Mouse (Mus musculus) MEL (cell line): ENCODE data around the gene 1700001C02Rik. TPM values are rescaled to one million over a fixed set of nuclear protein-coding genes. Genes with fewer than 3 reads are reported as not detected.

Source experiments
- DNase-seq: peaks from one replicate; pipeline ENCODE4 v3.0.0; 2011; ENCODE audit warnings: low read depth, low spot score
- H3K27ac ChIP-seq: 2 replicates; pipeline ENCODE4 v1.5.1; 2012; ENCODE audit warnings: low read depth, mild to moderate bottlenecking, control low read depth, low read length, moderate library complexity; ENCODE audit not compliant: control insufficient read depth
- H3K27me3 ChIP-seq, 2 experiments: fragments of 150-350 bp in 1 of 2; sonication (generic) in 1 of 2; 2 replicates each; pipeline ENCODE4 v1.6.1; 2012; ENCODE audit warnings: low read length in 2 of 2, mild to moderate bottlenecking in 2 of 2, improper control_type of control experiment in 1 of 2, moderate library complexity in 1 of 2; ENCODE audit not compliant: insufficient read depth in 2 of 2, control insufficient read depth in 1 of 2
- H3K36me3 ChIP-seq, 2 experiments: 2 replicates each; pipeline ENCODE4 v1.6.1; 2012 to 2014; ENCODE audit warnings: low read length in 2 of 2, improper control_type of control experiment in 1 of 2, inconsistent platforms in 1 of 2, mild to moderate bottlenecking in 1 of 2; ENCODE audit not compliant: insufficient read depth in 2 of 2, control insufficient read depth in 1 of 2
- H3K4me1 ChIP-seq, 2 experiments: fragments of 150-350 bp in 1 of 2; sonication (generic) in 1 of 2; 2 replicates each; pipeline ENCODE4 v1.6.1; 2012; ENCODE audit warnings: low read length in 2 of 2, improper control_type of control experiment in 1 of 2, mild to moderate bottlenecking in 1 of 2; ENCODE audit not compliant: insufficient read depth in 2 of 2, control insufficient read depth in 1 of 2
- H3K4me3 ChIP-seq, 2 experiments: fragments of 150-350 bp in 1 of 2; sonication (generic) in 1 of 2; 2 replicates each; pipeline ENCODE4 v1.5.1; 2012; ENCODE audit warnings: low read depth in 2 of 2, low read length in 2 of 2, mild to moderate bottlenecking in 2 of 2, moderate library complexity in 2 of 2, control low read depth in 1 of 2, improper control_type of control experiment in 1 of 2; ENCODE audit not compliant: control insufficient read depth in 1 of 2, insufficient read depth in 1 of 2
- H3K79me2 ChIP-seq: 2 replicates; pipeline ENCODE4 v1.6.1; 2012; ENCODE audit warnings: mild to moderate bottlenecking, low read length, moderate library complexity; ENCODE audit not compliant: control insufficient read depth, poor library complexity, insufficient read depth
- H3K9ac ChIP-seq: 2 replicates; pipeline ENCODE4 v1.6.1; 2012; ENCODE audit warnings: low read depth, mild to moderate bottlenecking, control low read depth, low read length, moderate library complexity; ENCODE audit not compliant: control insufficient read depth, poor library complexity, severe bottlenecking
- H3K9me3 ChIP-seq: fragments of 150-350 bp; sonication (generic); replicated peaks from 2 replicates; pipeline ENCODE4 v1.6.1; 2012; ENCODE audit warnings: mild to moderate bottlenecking, low read length, improper control_type of control experiment, moderate library complexity; ENCODE audit not compliant: insufficient read depth
- BHLHE40 ChIP-seq: IDR thresholded peaks from 2 replicates; pipeline ENCODE4 v1.6.1; 2012; ENCODE audit warnings: low read depth, mild to moderate bottlenecking, inconsistent platforms, low read length, improper control_type of control experiment, borderline replicate concordance
- CHD1 ChIP-seq: IDR thresholded peaks from 2 replicates; pipeline ENCODE4 v1.6.1; 2012; ENCODE audit warnings: low read depth, mild to moderate bottlenecking, inconsistent platforms, low read length, improper control_type of control experiment
- CHD2 ChIP-seq: IDR thresholded peaks from 2 replicates; pipeline ENCODE4 v1.6.1; 2011; ENCODE audit warnings: low read length, improper control_type of control experiment
- CTCF ChIP-seq, 3 experiments: IDR thresholded peaks in 2 of 3; conservative IDR thresholded peaks in 1 of 3; 2 replicates each; pipeline ENCODE4 v1.5.1; 2011 to 2012; ENCODE audit warnings: low read length in 3 of 3, low read depth in 2 of 3, mild to moderate bottlenecking in 2 of 3, improper control_type of control experiment in 1 of 3, inconsistent platforms in 1 of 3, mixed read lengths in 1 of 3, moderate library complexity in 1 of 3; ENCODE audit not compliant: control insufficient read depth in 1 of 3, insufficient read depth in 1 of 3, poor library complexity in 1 of 3, severe bottlenecking in 1 of 3
- EP300 ChIP-seq, 2 experiments: IDR thresholded peaks; 2 replicates each; pipeline ENCODE4 v1.6.1; 2011; ENCODE audit warnings: improper control_type of control experiment in 2 of 2, low read length in 2 of 2, low read depth in 1 of 2, mild to moderate bottlenecking in 1 of 2
- ETS1 ChIP-seq: IDR thresholded peaks from 2 replicates; pipeline ENCODE4 v1.6.1; 2012; ENCODE audit warnings: low read depth, mild to moderate bottlenecking, inconsistent platforms, low read length, improper control_type of control experiment, moderate library complexity
- GABPA ChIP-seq: IDR thresholded peaks from 2 replicates; pipeline ENCODE4 v1.6.1; 2012; ENCODE audit warnings: low read depth, mild to moderate bottlenecking, inconsistent platforms, low read length, improper control_type of control experiment, moderate library complexity
- GATA1 ChIP-seq: IDR thresholded peaks from 2 replicates; pipeline ENCODE4 v1.6.1; 2011; ENCODE audit warnings: low read depth, low read length, improper control_type of control experiment
- HCFC1 ChIP-seq: IDR thresholded peaks from 2 replicates; pipeline ENCODE4 v1.6.1; 2012; ENCODE audit warnings: low read depth, mild to moderate bottlenecking, inconsistent platforms, low read length, improper control_type of control experiment, moderate library complexity
- MAFK ChIP-seq: IDR thresholded peaks from 2 replicates; pipeline ENCODE4 v1.6.1; 2011; ENCODE audit warnings: low read depth, mild to moderate bottlenecking, low read length, improper control_type of control experiment, borderline replicate concordance
- MAZ ChIP-seq: IDR thresholded peaks from 2 replicates; pipeline ENCODE4 v1.6.1; 2012; ENCODE audit warnings: low read depth, mild to moderate bottlenecking, inconsistent platforms, low read length, improper control_type of control experiment
- MEF2A ChIP-seq: IDR thresholded peaks from 2 replicates; pipeline ENCODE4 v1.6.1; 2014; ENCODE audit warnings: low read depth, mild to moderate bottlenecking, inconsistent platforms, low read length, improper control_type of control experiment; ENCODE audit not compliant: poor library complexity, insufficient replicate concordance, severe bottlenecking; ENCODE audit errors: extremely low read depth
- MXI1 ChIP-seq: IDR thresholded peaks from 2 replicates; pipeline ENCODE4 v1.6.1; 2011; ENCODE audit warnings: mild to moderate bottlenecking, low read depth, low read length, improper control_type of control experiment
- MYB ChIP-seq: IDR thresholded peaks from 2 replicates; pipeline ENCODE4 v1.6.1; 2011; ENCODE audit warnings: mild to moderate bottlenecking, low read depth, low read length, improper control_type of control experiment
- MYC ChIP-seq: IDR thresholded peaks from 2 replicates; pipeline ENCODE4 v1.6.1; 2011; ENCODE audit warnings: low read depth, mild to moderate bottlenecking, low read length, improper control_type of control experiment, moderate library complexity
- POLR2A ChIP-seq, 2 experiments: IDR thresholded peaks; 2 replicates each; pipeline ENCODE4 v1.6.1; 2011 to 2012; ENCODE audit warnings: low read length in 2 of 2, mild to moderate bottlenecking in 2 of 2, control low read depth in 1 of 2, improper control_type of control experiment in 1 of 2, low read depth in 1 of 2, moderate library complexity in 1 of 2; ENCODE audit not compliant: control insufficient read depth in 1 of 2, insufficient read depth in 1 of 2, poor library complexity in 1 of 2
- POLR2AphosphoS5 ChIP-seq: IDR thresholded peaks from 2 replicates; pipeline ENCODE4 v1.6.1; 2012; ENCODE audit warnings: low read depth, borderline replicate concordance, mild to moderate bottlenecking, inconsistent platforms, low read length, moderate library complexity, mixed read lengths
- RAD21 ChIP-seq: IDR thresholded peaks from 2 replicates; pipeline ENCODE4 v1.6.1; 2011; ENCODE audit warnings: mild to moderate bottlenecking, low read depth, low read length, improper control_type of control experiment
- SIN3A ChIP-seq: IDR thresholded peaks from 2 replicates; pipeline ENCODE4 v1.6.1; 2012; ENCODE audit warnings: low read length, improper control_type of control experiment, inconsistent platforms
- SMC3 ChIP-seq: IDR thresholded peaks from 2 replicates; pipeline ENCODE4 v1.6.1; 2011; ENCODE audit warnings: low read depth, low read length, improper control_type of control experiment
- TCF12 ChIP-seq: IDR thresholded peaks from 2 replicates; pipeline ENCODE4 v1.6.1; 2014; ENCODE audit warnings: low read depth, mild to moderate bottlenecking, inconsistent platforms, low read length, improper control_type of control experiment, moderate library complexity
- ZC3H11A ChIP-seq: IDR thresholded peaks from 2 replicates; pipeline ENCODE4 v1.6.1; 2012; ENCODE audit warnings: low read depth, mild to moderate bottlenecking, inconsistent platforms, low read length, improper control_type of control experiment
- ZKSCAN1 ChIP-seq: IDR thresholded peaks from 2 replicates; pipeline ENCODE4 v1.6.1; 2012; ENCODE audit warnings: low read depth, mild to moderate bottlenecking, inconsistent platforms, low read length, improper control_type of control experiment, moderate library complexity
- polyA plus RNA-seq, 2 experiments: library from polyadenylated mRNA; stranded (reverse) in 1 of 2; unstranded in 1 of 2; fragments of >175 nt in 1 of 2; fragments of >200 nt in 1 of 2; gene quantifications; 2 replicates each; pipeline versions ENCODE4 v1.2.1 to v1.2.4; 2012; ENCODE audit warnings: low replicate concordance in 2 of 2, low read depth in 1 of 2; ENCODE audit not compliant: insufficient read length in 2 of 2, insufficient read depth in 1 of 2, missing spikeins in 1 of 2
- total RNA-seq: library from RNA; depleted of rRNA; stranded (reverse); fragments of 300-350 nt; gene quantifications from 2 replicates; pipeline ENCODE4 v1.2.3, GENCODE M21; 2012

1700001C02Rik gene
- total and polyA plus RNA-seq, 3 experiments, result not detected

- Histone ChIP-seq H3K79me2 (no peaks in the 10 kb centered on the region), H3K36me3 (no peaks in the 10 kb centered on the region), H3K9me3 (no peaks in the 10 kb centered on the region), H3K27ac (no peak overlapping the region), H3K4me3 (no peak overlapping the region), H3K4me1 (no peaks in the 10 kb centered on the region), H3K9ac (no peak overlapping the region), H3K27me3 (peaks cover 32 to 43% of the 10 kb centered on the region in 2 experiments)
- TF ChIP-seq MAZ, result no peak
- no peak for TF ChIP-seq MXI1
- no peak for TF ChIP-seq RAD21
- no peak for TF ChIP-seq EP300 (IDR thresholded peaks at IDR 0.05; ENCODE audit: low read depth in 1 of 2, low read length in 2 of 2)
- TF ChIP-seq MEF2A, result no peak
- TF ChIP-seq CHD1, result no peak
- TF ChIP-seq ZC3H11A, result no peak
- TF ChIP-seq CHD2, result no peak
- no peak for TF ChIP-seq POLR2AphosphoS5
- no peak for TF ChIP-seq TCF12
- TF ChIP-seq ETS1, result no peak
- no peak for TF ChIP-seq MAFK
- TF ChIP-seq MYB, result no peak
- no peak for TF ChIP-seq HCFC1
- TF ChIP-seq GABPA, result no peak
- no peak for TF ChIP-seq GATA1
- no peak for TF ChIP-seq ZKSCAN1
- no peak for TF ChIP-seq POLR2A (IDR thresholded peaks at IDR 0.05; ENCODE audit: control insufficient read depth in 1 of 2, insufficient read depth in 1 of 2, low read depth in 1 of 2, low read length in 2 of 2, poor library complexity in 1 of 2)
- no peak for TF ChIP-seq SIN3A
- TF ChIP-seq MYC, result no peak
- no peak for DNase-seq
Measured at GRCm38 (mm10) chr5:30427406-30427805, 38.4 kb upstream of the 1700001C02Rik start.

- Histone ChIP-seq H3K27me3 (peaks cover 25 to 28% of the 10 kb centered on the region in 2 experiments), H3K9me3 (no peaks in the 10 kb centered on the region), H3K4me1 (no peaks in the 10 kb centered on the region), H3K27ac (no peak overlapping the region), H3K9ac (no peak overlapping the region), H3K36me3 (no peaks in the 10 kb centered on the region), H3K79me2 (no peaks in the 10 kb centered on the region), H3K4me3 (no peak overlapping the region)
- TF ChIP-seq CTCF (IDR thresholded peaks at IDR 0.05 in 2 of 3, conservative IDR thresholded peaks at IDR 0.05 in 1 of 3; ENCODE audit: control insufficient read depth in 1 of 3, insufficient read depth in 1 of 3, low read depth in 2 of 3, low read length in 3 of 3, poor library complexity in 1 of 3, severe bottlenecking in 1 of 3) (peak; percentile 18 to 38 (median 28); a peak in 5 of 6 replicates), SMC3 (peak; percentile 33), BHLHE40 (no peak)
- peak; percentile 12 for DNase-seq
Measured at GRCm38 (mm10) chr5:30438931-30439330, 26.9 kb upstream of the 1700001C02Rik start.
